Mouse (Mus musculus) heart, embryonic 10.5 days (tissue): ENCODE results near the gene Cfap74. TPM values are rescaled to one million over a fixed set of nuclear protein-coding genes. Genes with fewer than 3 reads are reported as not detected.

ENCODE experiments used
- DNase-seq: peaks from one replicate; pipeline ENCODE4 v3.0.0-alpha.2; 2017; ENCODE audit warnings: low spot score
- H3K27ac ChIP-seq: fragments of 300-500 bp; sonication (generic); 2 replicates; pipeline ENCODE4 v1.5.1; 2016; ENCODE audit warnings: mild to moderate bottlenecking
- H3K27me3 ChIP-seq: fragments of 300-500 bp; sonication (generic); 2 replicates; pipeline ENCODE4 v1.6.1; 2016; ENCODE audit warnings: mild to moderate bottlenecking; ENCODE audit not compliant: poor library complexity, insufficient read depth, severe bottlenecking
- H3K36me3 ChIP-seq: fragments of 300-500 bp; sonication (generic); 2 replicates; pipeline ENCODE4 v1.6.1; 2016; ENCODE audit warnings: mild to moderate bottlenecking, moderate library complexity
- H3K4me1 ChIP-seq: fragments of 300-500 bp; sonication (generic); 2 replicates; pipeline ENCODE4 v1.6.1; 2016; ENCODE audit warnings: mild to moderate bottlenecking
- H3K4me3 ChIP-seq: fragments of 300-500 bp; sonication (generic); 2 replicates; pipeline ENCODE4 v1.5.1; 2016; ENCODE audit warnings: mild to moderate bottlenecking, moderate library complexity
- H3K9me3 ChIP-seq: fragments of 300-500 bp; sonication (generic); 2 replicates; pipeline ENCODE4 v1.6.1; 2016; ENCODE audit warnings: mild to moderate bottlenecking, moderate library complexity
- WGBS: fragments of 180-500 bp; shearing (Covaris S2); methylation state at CpG from one replicate; pipeline ENCODE4 v1.1.7; 2016; 5-methylcytosine and 5-hydroxymethylcytosine counted together
- polyA plus RNA-seq: library from polyadenylated mRNA; unstranded; fragments of >200 nt; fragmentation: Nextera tagmentation; extraction: Ambion mirVana; gene quantifications from 2 replicates; pipeline ENCODE4 v1.2.1, GENCODE M21; 2016

The Cfap74 gene
- polyA plus RNA-seq = 1.7 and 3.3 TPM in 2 replicates

DNA sequence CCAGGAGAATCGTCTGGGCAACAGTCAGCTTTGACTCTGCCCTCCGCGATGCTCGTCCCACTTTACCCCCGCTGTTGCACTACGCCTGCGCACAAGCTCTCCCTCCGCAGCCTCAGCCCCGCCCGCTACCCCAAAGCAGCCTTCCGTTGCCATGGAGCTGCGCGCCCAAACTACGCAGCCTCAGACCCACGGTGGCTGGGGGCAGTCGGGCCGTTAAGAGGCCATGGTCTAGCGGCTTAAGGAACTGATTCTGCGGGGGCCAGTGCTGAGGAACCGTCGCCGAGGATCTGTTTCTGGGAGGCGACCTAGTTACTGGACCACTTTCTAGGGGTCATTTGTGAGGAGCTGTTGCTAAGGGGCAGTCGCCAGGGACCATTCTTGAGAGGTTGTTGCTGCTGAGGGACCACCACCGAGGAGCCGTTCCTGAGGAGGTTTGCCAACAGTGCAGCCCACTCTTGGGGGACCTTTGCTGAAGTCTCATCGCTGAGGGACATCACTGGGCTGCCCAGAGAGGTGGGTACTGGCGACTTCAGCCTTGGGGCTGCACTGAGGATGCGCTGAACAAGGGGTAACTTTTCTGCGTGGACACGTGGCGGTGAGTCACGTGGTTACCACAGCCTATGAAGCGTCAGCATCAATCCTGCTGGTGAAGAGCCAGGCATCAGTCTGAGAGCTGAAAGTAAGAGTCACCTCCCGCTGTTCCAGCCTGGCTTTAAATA is at the start of gene Cfap74:
Gene Cfap74, plus strand, starts transcription at position 133 of the 719 bp plus-strand sequence.
- DNase-seq = peak; percentile 93
- peak within 1 kb of the TSS; percentile 67 for H3K4me3 ChIP-seq
- no peaks in the 10 kb centered on the region for H3K27me3 ChIP-seq
- H3K4me1 ChIP-seq = peaks cover 5% of the 10 kb centered on the region; the same call in 1 of the 2 replicates
- no peaks in the 10 kb centered on the region for H3K36me3 ChIP-seq
- H3K9me3 ChIP-seq = no peaks in the 10 kb centered on the region
- peak within 1 kb of the TSS; percentile 72 for H3K27ac ChIP-seq
- under 1% methylated on average over 35 of the region's 35 CpGs for WGBS

DNA sequence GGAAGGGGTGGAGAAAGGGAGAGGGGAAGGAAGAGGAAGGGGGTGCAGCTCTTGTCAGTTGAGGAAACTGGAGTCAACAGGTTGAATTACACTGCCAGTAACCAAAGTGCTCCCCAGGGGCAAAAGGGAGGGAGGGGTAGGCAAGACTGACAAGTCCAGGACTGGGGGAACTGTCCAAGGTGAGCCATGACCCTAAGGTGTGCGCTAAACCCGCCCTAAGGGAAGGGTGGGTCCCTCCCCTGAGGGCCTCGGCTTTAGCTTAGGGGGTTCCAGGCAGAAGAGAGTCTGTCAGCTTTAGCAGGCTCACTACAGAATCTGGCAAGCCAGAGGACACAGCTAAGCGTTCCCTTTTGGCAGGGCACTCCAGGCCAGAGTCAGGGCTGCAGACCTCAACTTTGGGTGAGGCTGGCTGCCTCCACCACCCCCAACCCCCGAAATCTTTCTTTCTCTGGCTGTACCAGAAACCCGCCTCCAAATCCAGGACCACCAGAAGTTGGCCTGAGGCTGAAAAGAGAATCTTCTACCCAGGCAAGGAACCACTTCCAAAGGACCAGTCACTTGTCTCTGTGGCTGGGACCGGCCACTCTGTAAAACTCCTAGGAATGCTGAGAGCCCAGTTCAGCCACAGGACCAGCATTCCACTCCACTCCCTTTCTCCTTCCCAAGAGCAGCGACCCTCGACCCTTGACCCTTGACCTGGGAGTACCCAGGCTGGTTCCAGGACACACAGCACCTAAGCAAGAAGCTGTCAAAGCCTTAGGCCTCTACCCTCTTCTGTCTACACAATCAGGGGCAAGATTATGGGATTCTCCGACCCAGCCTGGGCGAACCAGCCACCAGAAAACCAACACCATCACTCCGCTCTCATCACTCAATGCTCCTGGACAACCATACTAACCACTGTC is 49.2 kb upstream of the Cfap74 start:
- no peaks in the 10 kb centered on the region for H3K36me3 ChIP-seq
- H3K9me3 ChIP-seq = no peaks in the 10 kb centered on the region
- no peak for DNase-seq
- H3K4me1 ChIP-seq = peaks cover 16% of the 10 kb centered on the region; the same call in 1 of the 2 replicates
- 36% methylated on average over 12 of the region's 12 CpGs for WGBS
- no peak overlapping the region for H3K27ac ChIP-seq
- peaks cover 68% of the 10 kb centered on the region for H3K27me3 ChIP-seq
- no peak overlapping the region for H3K4me3 ChIP-seq

DNA sequence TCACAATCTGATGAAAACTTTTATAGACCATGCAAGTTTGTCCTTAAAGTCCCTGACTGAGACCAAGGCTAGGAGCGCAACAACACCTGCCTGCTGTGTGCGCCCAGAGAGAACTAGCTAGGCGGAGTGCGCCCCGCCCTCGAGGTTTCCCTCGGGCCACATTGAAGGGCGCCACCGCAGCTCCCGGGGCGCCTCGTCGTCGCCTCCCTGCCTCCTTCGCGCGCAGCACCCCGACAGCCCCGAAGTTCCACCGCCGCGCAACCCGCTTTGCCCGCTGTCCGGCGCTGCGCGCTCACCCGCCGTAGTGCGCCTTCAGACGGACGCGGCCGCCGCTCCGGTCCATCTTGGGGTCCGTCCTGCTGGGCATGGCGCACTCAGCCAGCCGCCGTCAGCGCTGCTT is 48.1 kb upstream of the Cfap74 start:
- no peak for DNase-seq
- H3K4me3 ChIP-seq = peak overlapping the region; percentile 68
- WGBS = under 1% methylated on average over 42 of the region's 42 CpGs
- peak overlapping the region; percentile 82 for H3K27ac ChIP-seq
- no peaks in the 10 kb centered on the region for H3K9me3 ChIP-seq
- peaks cover 16% of the 10 kb centered on the region; the same call in 1 of the 2 replicates for H3K4me1 ChIP-seq
- no peaks in the 10 kb centered on the region for H3K36me3 ChIP-seq
- H3K27me3 ChIP-seq = peaks cover 78% of the 10 kb centered on the region

DNA sequence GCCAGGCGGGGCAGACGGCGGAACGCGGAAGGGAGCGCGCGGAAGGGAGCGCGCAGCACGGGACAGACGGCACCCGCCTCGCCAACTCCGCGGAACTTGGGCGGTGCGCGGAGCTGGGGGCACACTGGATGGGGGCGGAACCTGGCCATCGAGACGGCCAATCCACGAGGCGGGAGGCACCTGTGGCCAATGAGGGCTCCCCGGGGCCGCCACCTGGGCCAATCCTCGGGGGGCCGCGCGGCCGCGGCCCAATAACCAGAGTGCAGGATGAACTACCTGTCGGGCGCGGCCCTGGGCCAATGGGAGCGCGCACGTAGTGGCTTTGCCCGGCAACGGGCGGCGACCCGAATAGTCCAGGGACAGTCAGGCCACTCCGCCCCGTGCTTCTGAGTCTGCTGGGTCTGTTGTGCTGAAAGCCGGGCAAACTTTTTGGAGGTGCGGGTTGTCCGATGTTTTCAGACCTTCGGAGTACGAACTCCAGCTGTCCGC is 47.6 kb upstream of the Cfap74 start, which contains the start of gene Prkcz:
Gene Prkcz, minus strand, starts transcription at position 59 of the 489 bp plus-strand sequence.
- Histone ChIP-seq H3K9me3 (no peaks in the 10 kb centered on the region), H3K4me1 (peaks cover 16% of the 10 kb centered on the region; the same call in 1 of the 2 replicates), H3K27ac (peak within 1 kb of the TSS; percentile 82), H3K4me3 (peak within 1 kb of the TSS; percentile 68), H3K27me3 (peaks cover 83% of the 10 kb centered on the region), H3K36me3 (no peaks in the 10 kb centered on the region)
- under 1% methylated on average over 50 of the region's 51 CpGs for WGBS
- DNase-seq = peak; percentile 93

DNA sequence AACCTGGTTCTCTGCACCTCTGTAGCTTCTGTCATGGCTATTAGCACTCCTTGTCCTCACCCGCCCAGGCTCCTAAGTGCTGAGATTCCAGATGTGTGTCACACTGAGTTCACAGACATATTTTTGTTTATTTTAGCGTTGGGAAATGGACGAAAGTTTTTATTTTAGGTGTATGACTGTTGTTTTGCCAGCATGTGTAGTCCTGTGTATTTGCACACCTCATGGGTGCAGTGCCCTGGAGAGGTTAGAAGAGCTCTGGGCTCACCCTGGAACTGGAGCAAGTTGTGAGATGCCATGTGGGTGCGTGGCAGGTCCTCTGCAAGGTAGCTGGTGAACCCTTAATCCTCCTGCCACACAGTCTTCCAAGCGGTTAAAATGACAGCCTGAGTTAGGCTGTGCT is 46.5 kb upstream of the Cfap74 start:
- H3K4me1 ChIP-seq = peaks cover 16% of the 10 kb centered on the region; the same call in 1 of the 2 replicates
- peak overlapping the region; percentile 68 for H3K4me3 ChIP-seq
- DNase-seq = no peak
- no peak overlapping the region for H3K27ac ChIP-seq
- no peaks in the 10 kb centered on the region for H3K9me3 ChIP-seq
- H3K27me3 ChIP-seq = peaks cover 91% of the 10 kb centered on the region
- H3K36me3 ChIP-seq = no peaks in the 10 kb centered on the region
- WGBS = 44% methylated on average over 5 of the region's 5 CpGs

DNA sequence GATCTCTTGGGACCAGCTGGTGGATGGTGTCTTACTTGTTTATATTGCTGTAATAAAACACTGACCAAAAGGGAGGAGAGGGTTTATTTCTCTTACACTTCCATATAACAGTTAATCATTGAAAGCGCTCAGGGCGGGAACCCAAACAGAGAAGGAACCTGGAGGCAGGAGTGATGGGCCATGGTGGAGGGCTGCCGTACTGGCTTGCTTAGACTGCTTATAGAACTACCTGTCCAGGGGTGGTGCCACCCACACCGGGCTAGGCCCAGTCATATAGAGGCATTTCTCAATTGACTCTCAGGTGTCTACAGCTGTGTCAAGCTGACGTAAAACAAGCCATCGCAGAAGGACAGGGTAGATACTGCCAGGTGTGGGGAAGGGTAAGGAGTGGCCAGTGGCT is 42.2 kb upstream of the Cfap74 start:
- H3K27ac ChIP-seq = no peak overlapping the region
- H3K4me1 ChIP-seq = no peaks in the 10 kb centered on the region; the same call in 1 of the 2 replicates
- H3K36me3 ChIP-seq = no peaks in the 10 kb centered on the region
- 81% methylated on average over 6 of the region's 6 CpGs for WGBS
- H3K9me3 ChIP-seq = no peaks in the 10 kb centered on the region
- H3K27me3 ChIP-seq = peaks cover 54% of the 10 kb centered on the region
- no peak overlapping the region for H3K4me3 ChIP-seq
- DNase-seq = no peak

DNA sequence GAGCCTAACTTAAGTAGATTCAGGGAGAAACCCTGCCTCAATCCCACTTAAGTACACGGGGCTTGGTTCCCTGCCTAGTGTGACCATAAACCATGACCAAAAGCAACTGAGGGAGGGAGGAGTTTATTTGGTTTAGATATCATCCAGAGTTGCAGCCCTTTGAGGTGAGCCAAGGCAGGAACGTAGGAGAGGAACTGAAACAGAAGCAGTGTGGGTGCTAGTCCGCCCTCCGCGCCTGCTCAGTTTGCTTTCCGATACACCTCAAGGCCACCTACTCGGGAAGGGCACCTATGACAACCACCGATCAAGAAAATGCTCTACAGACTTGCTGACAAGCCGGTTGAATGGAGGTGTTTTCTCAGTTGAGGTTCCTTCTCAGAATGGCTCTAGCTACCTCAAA is 41.3 kb upstream of the Cfap74 start:
- 87% methylated on average over 9 of the region's 9 CpGs for WGBS
- H3K36me3 ChIP-seq = no peaks in the 10 kb centered on the region
- DNase-seq = no peak
- peaks cover 47% of the 10 kb centered on the region for H3K27me3 ChIP-seq
- no peak overlapping the region for H3K4me3 ChIP-seq
- H3K27ac ChIP-seq = no peak overlapping the region
- H3K4me1 ChIP-seq = no peaks in the 10 kb centered on the region
- H3K9me3 ChIP-seq = no peaks in the 10 kb centered on the region

DNA sequence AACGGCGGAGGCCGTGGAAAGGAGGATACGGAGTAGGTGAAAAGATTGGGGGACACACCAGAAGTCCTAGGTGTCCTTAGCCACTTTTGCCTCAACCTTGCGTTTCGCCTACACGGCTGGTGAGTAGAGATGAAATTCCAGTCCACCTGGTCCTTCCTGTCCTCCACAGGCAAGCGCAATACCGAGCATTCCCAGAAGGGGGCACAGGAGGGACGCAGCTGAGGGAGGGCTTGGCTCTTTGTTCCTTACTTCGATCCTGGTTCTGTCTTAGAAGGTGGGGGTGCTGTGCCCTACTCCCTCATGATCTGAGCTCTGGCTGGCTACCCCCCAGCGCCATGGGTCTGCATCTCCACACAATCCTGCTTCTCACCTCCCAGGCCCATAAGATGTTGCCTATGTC is 40.3 kb upstream of the Cfap74 start:
- no peaks in the 10 kb centered on the region for H3K9me3 ChIP-seq
- no peak for DNase-seq
- H3K4me3 ChIP-seq = 0 out of 2 replicates have a peak overlapping the region, but pooled peaks have one; percentile 2
- peaks cover 38% of the 10 kb centered on the region for H3K27me3 ChIP-seq
- H3K4me1 ChIP-seq = no peaks in the 10 kb centered on the region
- WGBS = 27% methylated on average over 12 of the region's 12 CpGs
- no peak overlapping the region for H3K27ac ChIP-seq
- no peaks in the 10 kb centered on the region for H3K36me3 ChIP-seq

DNA sequence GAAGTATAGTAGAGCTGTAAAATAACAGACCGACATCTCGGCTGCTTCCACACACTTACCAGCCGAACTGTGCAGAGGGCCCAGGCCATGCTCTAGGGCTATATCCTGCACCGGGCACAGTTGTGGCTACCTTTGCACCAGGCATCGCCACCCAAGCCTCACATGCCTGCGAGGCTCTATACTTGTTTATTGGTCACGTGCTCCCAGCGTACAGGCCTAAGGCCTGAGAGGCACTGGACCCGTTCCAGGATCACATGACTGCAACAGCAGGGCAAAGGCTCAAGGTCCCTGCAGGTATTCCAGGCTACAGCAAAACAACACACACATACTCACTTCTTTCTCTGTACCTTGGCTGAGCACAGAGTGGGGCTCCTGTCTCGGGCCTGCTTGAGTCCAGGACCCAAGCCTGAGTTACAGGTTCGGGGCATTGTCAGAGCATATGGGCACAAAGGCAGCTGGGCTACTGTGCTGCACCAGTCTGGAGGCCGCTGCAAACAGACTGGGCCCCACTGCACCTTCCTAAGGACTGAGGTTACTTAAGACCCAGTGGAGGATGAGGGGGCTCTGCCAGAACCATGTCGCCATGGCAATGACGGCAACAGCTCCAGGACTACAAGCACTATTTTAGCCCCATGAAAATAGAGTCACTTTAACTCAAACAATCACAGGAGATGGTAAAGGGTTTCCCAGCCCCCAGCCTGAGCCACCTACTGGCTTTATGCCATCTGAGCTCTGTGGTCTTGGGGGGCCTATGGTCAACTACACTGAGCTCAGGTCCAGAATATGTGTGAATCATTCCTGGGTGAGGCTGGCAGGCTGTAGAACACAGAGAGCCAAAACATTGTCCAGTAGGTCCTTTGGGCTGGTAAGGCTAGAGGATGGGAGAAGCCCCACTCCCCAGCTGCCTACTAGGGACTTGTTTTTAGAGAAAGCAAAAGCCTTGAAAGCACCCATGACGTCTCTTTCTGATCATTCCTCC is 38.0 kb upstream of the Cfap74 start:
- Histone ChIP-seq H3K36me3 (no peaks in the 10 kb centered on the region), H3K27ac (no peak overlapping the region), H3K27me3 (peaks cover 16% of the 10 kb centered on the region), H3K4me1 (no peaks in the 10 kb centered on the region), H3K4me3 (no peak overlapping the region), H3K9me3 (no peaks in the 10 kb centered on the region)
- 82% methylated on average over 15 of the region's 15 CpGs for WGBS
- no peak for DNase-seq

DNA sequence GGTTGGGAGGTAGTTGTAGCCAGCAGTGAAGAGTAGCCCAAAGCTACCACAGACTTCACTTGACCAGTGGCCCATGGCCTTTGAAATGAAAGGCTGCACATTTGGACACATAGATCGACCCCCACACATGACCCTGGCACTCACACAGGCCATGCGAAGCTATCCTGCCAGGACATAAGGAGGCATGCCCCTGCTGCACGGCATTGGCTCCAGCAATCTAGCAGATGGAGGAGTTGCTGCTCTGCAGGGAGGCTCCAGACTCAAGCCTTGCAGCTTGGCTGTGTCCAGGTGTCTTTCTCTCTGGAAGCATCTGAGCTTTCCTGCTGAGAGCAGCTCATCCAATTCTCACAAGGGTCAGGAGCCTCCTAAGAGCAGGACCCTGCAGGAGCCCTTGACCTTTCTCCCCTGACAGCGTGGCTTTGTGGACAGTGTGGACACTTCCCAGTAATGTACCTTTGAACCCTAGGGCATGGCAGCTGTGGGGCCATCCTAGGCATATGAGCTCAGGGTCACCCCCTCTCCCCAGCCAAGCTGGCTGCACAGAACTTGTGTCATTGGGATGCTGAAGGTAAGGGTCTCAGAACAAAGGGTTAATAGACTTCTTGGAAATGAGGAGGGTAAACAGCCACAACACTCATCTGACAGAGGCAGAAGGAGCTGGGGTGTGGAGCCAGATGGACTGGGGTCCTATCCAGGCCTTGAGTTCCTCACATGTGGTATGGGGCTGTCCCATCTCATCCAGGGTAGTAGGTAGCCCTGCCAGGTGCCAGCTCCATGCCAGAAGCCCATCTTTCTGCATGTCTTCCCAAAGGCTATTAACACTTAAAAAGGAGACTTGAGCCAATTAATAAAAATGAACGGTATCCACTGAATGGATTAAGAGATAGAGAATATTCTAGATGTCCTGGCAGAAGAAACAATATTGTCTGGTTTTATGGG is 36.9 kb upstream of the Cfap74 start:
- no peaks in the 10 kb centered on the region for H3K4me1 ChIP-seq
- peaks cover 12% of the 10 kb centered on the region for H3K27me3 ChIP-seq
- 73% methylated on average over 5 of the region's 5 CpGs for WGBS
- no peak overlapping the region for H3K4me3 ChIP-seq
- DNase-seq = no peak
- no peaks in the 10 kb centered on the region for H3K9me3 ChIP-seq
- no peak overlapping the region for H3K27ac ChIP-seq
- H3K36me3 ChIP-seq = no peaks in the 10 kb centered on the region

DNA sequence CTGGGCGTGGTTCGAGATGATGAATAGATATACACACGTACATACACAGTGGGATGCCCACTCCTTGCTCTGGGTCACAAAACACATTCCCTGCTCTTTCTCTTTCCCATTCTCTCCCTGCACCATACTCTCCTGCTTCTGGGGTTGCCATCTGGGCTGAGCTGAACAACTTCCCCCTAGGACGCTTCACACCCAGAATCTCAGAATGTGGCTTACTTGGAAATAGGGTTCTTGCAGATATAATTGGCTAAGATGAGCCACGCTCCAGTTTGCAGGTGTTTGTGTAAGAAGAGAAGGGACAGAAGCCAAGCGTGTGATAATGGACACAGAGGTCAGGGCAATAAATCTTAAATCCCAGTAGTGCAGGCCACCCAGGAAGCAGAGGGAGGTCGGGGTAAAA is 27.0 kb upstream of the Cfap74 start:
- Histone ChIP-seq H3K36me3 (no peaks in the 10 kb centered on the region), H3K9me3 (no peaks in the 10 kb centered on the region), H3K4me3 (no peak overlapping the region), H3K27me3 (peaks cover 35% of the 10 kb centered on the region), H3K27ac (no peak overlapping the region), H3K4me1 (peaks cover 7% of the 10 kb centered on the region; the same call in 1 of the 2 replicates)
- no peak for DNase-seq
- WGBS = 66% methylated on average over 7 of the region's 7 CpGs
